ENCODE assay signal across 8 mouse cellular contexts in genomic region chr7:63897655-63898054, GRCm38 (mm10). TPM values are rescaled to one million over a fixed set of nuclear protein-coding genes. Genes with fewer than 3 reads are reported as not detected.
DNase-seq lines count a peak whose midpoint lies in the region; ATAC-seq and TF ChIP-seq lines count a peak whose summit lies in the region.

No protein-coding gene starts in this region.

- no peaks in the 10 kb centered on the region; the same call in none of the 2 replicates for H3K79me2 ChIP-seq in CH12.LX (replicated peaks; ENCODE audit: control insufficient read depth, extremely low read depth, insufficient read depth, poor library complexity, severe bottlenecking)

- no peaks in the 10 kb centered on the region for H3K27me3 ChIP-seq in heart, embryonic 14.5 days (ENCODE audit: control insufficient read depth, insufficient read depth, low read length)
- no peaks in the 10 kb centered on the region for H3K27me3 ChIP-seq in CH12.LX (replicated peaks)
- H3K27me3 ChIP-seq in forebrain, embryonic 13.5 days: 0 out of 2 replicates have a peak, but pooled peaks cover 4% of the 10 kb centered on the region

- no peak for ATAC-seq in heart, embryonic 14.5 days (ENCODE audit: insufficient number of reproducible peaks, insufficient read depth, low FRiP score, low read depth)
- ATAC-seq in forebrain, embryonic 13.5 days: no peak

- H3K9me3 ChIP-seq in heart, embryonic 14.5 days (ENCODE audit: control insufficient read depth, low read length): no peaks in the 10 kb centered on the region
- H3K9me3 ChIP-seq in CH12.LX (replicated peaks; ENCODE audit: low read length): no peaks in the 10 kb centered on the region
- H3K9me3 ChIP-seq in forebrain, embryonic 13.5 days (replicated peaks): no peaks in the 10 kb centered on the region

- WGBS in heart, embryonic 14.5 days: 56% methylated on average over 3 of the region's 3 CpGs
- WGBS in forebrain, embryonic 13.5 days: 48% methylated on average over 3 of the region's 3 CpGs

- peaks cover 9 to 29% of the 10 kb centered on the region in 2 experiments for H3K4me1 ChIP-seq in heart, embryonic 14.5 days (ENCODE audit: control insufficient read depth in 2 of 2, insufficient read depth in 2 of 2, low read length in 2 of 2)
- peaks cover 13 to 41% of the 10 kb centered on the region in 2 experiments for H3K4me1 ChIP-seq in CH12.LX (ENCODE audit: control insufficient read depth in 1 of 2, insufficient read depth in 2 of 2)
- peaks cover 69% of the 10 kb centered on the region for H3K4me1 ChIP-seq in forebrain, embryonic 13.5 days

- H3K4me2 ChIP-seq in heart, embryonic 14.5 days (ENCODE audit: low read length): peak overlapping the region; percentile 86
- H3K4me2 ChIP-seq in CH12.LX (ENCODE audit: insufficient read depth, low read depth, poor library complexity, severe bottlenecking): peak overlapping the region; percentile 64
- peak overlapping the region; percentile 66 for H3K4me2 ChIP-seq in forebrain, embryonic 13.5 days

- H3K27ac ChIP-seq in heart, embryonic 14.5 days (replicated peaks in 1 of 2; ENCODE audit: control insufficient read depth in 1 of 2, insufficient read depth in 1 of 2, low read depth in 2 of 2, low read length in 2 of 2): no peak overlapping the region
- no peak overlapping the region for H3K27ac ChIP-seq in CH12.LX (ENCODE audit: insufficient read depth, low read depth)
- no peak overlapping the region for H3K27ac ChIP-seq in forebrain, embryonic 13.5 days

- no peak for DNase-seq in heart, adult 8-10 months (ENCODE audit: low spot score)
- DNase-seq in CH12.LX (ENCODE audit: extremely low read depth): no peak
- DNase-seq in lung, postnatal 25 days (ENCODE audit: low spot score): peak; percentile 67
- no peak for DNase-seq in embryo, embryonic 10 days (ENCODE audit: low spot score)
- DNase-seq in frontal cortex, postnatal 36 days (ENCODE audit: low spot score in 2 of 2): no peak
- no peak for DNase-seq in MN1 (ENCODE audit: low spot score)

- in situ Hi-C loops in CH12.LX (cut with MboI; ENCODE audit: low pct_ligation_motif_present, low pct_unique_long_range_greater_than_20kb, low sequenced_read_pairs): no loop called here

- dilution Hi-C loops in CH12.LX (cut with MboI; ENCODE audit: extremely low pct_ligation_motif_present, extremely low pct_unique_long_range_greater_than_20kb, low sequenced_read_pairs): no loop called here

- H3K9ac ChIP-seq in heart, embryonic 14.5 days (ENCODE audit: low read length): peak overlapping the region; percentile 71
- 0 out of 2 replicates have a peak overlapping the region, but pooled peaks have one; percentile 15 for H3K9ac ChIP-seq in CH12.LX (ENCODE audit: insufficient read depth, low read depth)
- peak overlapping the region; percentile 68; the same call in 1 of the 2 replicates for H3K9ac ChIP-seq in forebrain, embryonic 13.5 days

- TF ChIP-seq POLR2A in CH12.LX (IDR thresholded peaks at IDR 0.05; ENCODE audit: low read depth, low read length): no peak

- H3K36me3 ChIP-seq in heart, embryonic 14.5 days (ENCODE audit: control insufficient read depth, insufficient read depth, low read length): no peaks in the 10 kb centered on the region
- peaks cover 0 to 17% of the 10 kb centered on the region in 2 experiments for H3K36me3 ChIP-seq in CH12.LX (replicated peaks in 1 of 2; ENCODE audit: control insufficient read depth in 1 of 2, insufficient read depth in 1 of 2, low read length in 1 of 2)
- H3K36me3 ChIP-seq in forebrain, embryonic 13.5 days (ENCODE audit: poor library complexity, severe bottlenecking): no peaks in the 10 kb centered on the region

- no peak for TF ChIP-seq EP300 in CH12.LX (IDR thresholded peaks at IDR 0.05; ENCODE audit: low read length)

- no peak for TF ChIP-seq RAD21 in CH12.LX (IDR thresholded peaks at IDR 0.05; ENCODE audit: low read depth, low read length)

- H3K4me3 ChIP-seq in heart, embryonic 14.5 days (ENCODE audit: control insufficient read depth in 1 of 2, insufficient read depth in 1 of 2, low read depth in 1 of 2, low read length in 2 of 2): no peak overlapping the region
- H3K4me3 ChIP-seq in CH12.LX (replicated peaks in 1 of 3; ENCODE audit: low read depth in 2 of 3, low read length in 2 of 3, poor library complexity in 1 of 3): no peak overlapping the region
- no peak overlapping the region for H3K4me3 ChIP-seq in forebrain, embryonic 13.5 days

- no peak for TF ChIP-seq CTCF in CH12.LX (conservative IDR thresholded peaks at IDR 0.05 in 1 of 2, IDR thresholded peaks at IDR 0.05 in 1 of 2; ENCODE audit: low read depth in 2 of 2, low read length in 2 of 2)

TF ChIP-seq in CH12.LX, 34 proteins besides CTCF, POLR2A, EP300 and RAD21:
- no peak for TF ChIP-seq TBP (conservative IDR thresholded peaks at IDR 0.05; ENCODE audit: low read depth, low read length)

RNA-seq across cellular contexts. Expression of gene E030018B13Rik, which starts 19.0 kb away (rescaled TPM):
- polyA plus RNA-seq in heart, embryonic 14.5 days (2014; fragmentation: Nextera tagmentation; extraction: Ambion mirVana): not detected in 2 replicates
- total RNA-seq in heart, adult 8-10 months (2022): not detected
- total RNA-seq in CH12.LX (2012; rRNA removed): not detected in 2 replicates
- total RNA-seq in CH12.LX (2014; rRNA removed): not detected in 2 replicates
- not detected in 2 replicates for polyA plus RNA-seq in CH12.LX (2012; ENCODE audit: insufficient read length, low read depth)
- 0.22 TPM in 1 of 2 replicates, not detected in the other for polyA plus RNA-seq in forebrain, embryonic 13.5 days (2015; fragmentation: Nextera tagmentation; extraction: Ambion mirVana)

RNA-seq across cellular contexts. Expression of gene Klf13, which starts 41.1 kb away (rescaled TPM):
- polyA plus RNA-seq in heart, embryonic 14.5 days (2014; fragmentation: Nextera tagmentation; extraction: Ambion mirVana): 25.1 and 26.7 TPM in 2 replicates
- total RNA-seq in heart, adult 8-10 months (2022): 10 to 100 TPM; 39.6 to 53.1 (median 47.7) TPM
- total RNA-seq in CH12.LX (2012; rRNA removed) (5.7 and 9.7 TPM in 2 replicates), CH12.LX (2014; rRNA removed) (1.2 and 1.7 TPM in 2 replicates)
- polyA plus RNA-seq in CH12.LX (2012; ENCODE audit: insufficient read length, low read depth): 3.7 TPM in 2 replicates
- polyA plus RNA-seq in forebrain, embryonic 13.5 days (2015; fragmentation: Nextera tagmentation; extraction: Ambion mirVana): 30.4 and 33.5 TPM in 2 replicates

Comparison
In these comparisons a context has a peak if more than half of its experiments do, and no peak if none do; other contexts are left out.
1. H3K9ac ChIP-seq: peak in every context shown above with its lines; median percentile 71 in heart, embryonic 14.5 days; 68 in forebrain, embryonic 13.5 days; 15 in CH12.LX.